Mouse (Mus musculus): ENCODE results near the gene Ppp1r9a. TPM values are rescaled to one million over a fixed set of nuclear protein-coding genes. Genes with fewer than 3 reads are reported as not detected.
A peak's percentile ranks its signal among the peaks of the same experiment; 100 is the strongest.

Gene Ppp1r9a
- polyA plus RNA-seq, 1 experiment from 2014 or later: 11.7 TPM

DNA sequence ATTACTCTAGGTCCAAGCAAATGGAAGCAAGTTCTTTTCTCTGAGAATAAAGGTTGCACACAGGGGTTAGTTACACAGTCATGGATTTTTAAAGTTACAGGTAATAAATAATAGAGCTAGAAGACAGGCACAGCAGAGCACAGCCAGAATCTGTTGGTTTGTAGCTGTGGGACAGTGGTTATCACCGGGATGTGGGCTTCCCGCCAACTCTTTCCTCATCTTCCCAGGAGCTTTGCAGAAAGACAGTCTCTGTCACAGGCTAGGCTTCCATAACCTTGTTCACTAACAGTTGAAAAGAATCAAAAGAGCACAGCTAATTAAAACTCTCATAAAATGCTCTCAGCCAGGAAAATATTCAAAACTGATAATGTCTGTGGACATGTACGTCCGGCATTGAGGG is 248.5 kb downstream of the Ppp1r9a start:
- no peaks in the 10 kb centered on the region for H3K27me3 ChIP-seq (ENCODE audit: control insufficient read depth, insufficient read depth, low read length)
- H3K27ac ChIP-seq (ENCODE audit: low read length): peak overlapping the region; percentile 74
- H3K9ac ChIP-seq (ENCODE audit: low read length): no peak overlapping the region
- 0 out of 2 replicates have a peak, but pooled peaks have one; percentile 46 for ATAC-seq (replicated peaks; ENCODE audit: extremely low read depth, insufficient read depth, low FRiP score)
- H3K4me1 ChIP-seq (ENCODE audit: control insufficient read depth, insufficient read depth, low read length): peaks cover 26% of the 10 kb centered on the region
- no peak overlapping the region for H3K4me3 ChIP-seq (ENCODE audit: low read length)
- no peaks in the 10 kb centered on the region for H3K9me3 ChIP-seq (replicated peaks; ENCODE audit: control insufficient read depth, low read length)
- WGBS: 42% methylated on average over 4 of the region's 4 CpGs
- no peak overlapping the region for H3K4me2 ChIP-seq (ENCODE audit: low read depth, low read length)
- no peaks in the 10 kb centered on the region; the same call in none of the 2 replicates for H3K36me3 ChIP-seq (ENCODE audit: control insufficient read depth, insufficient read depth)

DNA sequence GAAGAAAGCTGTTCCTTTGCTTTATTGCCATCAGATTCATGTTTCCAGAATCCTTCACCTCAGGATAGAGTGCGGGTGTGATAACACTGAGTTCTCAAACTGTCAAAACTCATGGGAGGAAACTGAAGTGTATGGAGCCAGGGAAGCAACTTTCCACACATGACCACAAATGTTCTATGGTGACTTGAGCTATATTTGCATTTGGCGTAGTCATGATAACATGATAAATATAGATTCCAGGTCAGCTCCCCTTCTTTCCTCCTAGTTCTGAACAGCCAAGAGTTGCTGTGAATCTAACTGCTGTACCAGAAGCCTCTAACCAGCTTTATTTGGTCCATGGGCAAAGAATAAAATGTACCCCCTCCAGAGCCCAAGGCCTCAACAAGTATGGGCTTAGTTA is 249.5 kb downstream of the Ppp1r9a start:
- Histone ChIP-seq H3K4me2 (ENCODE audit: low read depth, low read length) (peak overlapping the region; percentile 8; the same call in 1 of the 2 replicates), H3K9me3 (replicated peaks; ENCODE audit: control insufficient read depth, low read length) (no peaks in the 10 kb centered on the region), H3K36me3 (ENCODE audit: control insufficient read depth, insufficient read depth) (no peaks in the 10 kb centered on the region; the same call in none of the 2 replicates), H3K9ac (ENCODE audit: low read length) (no peak overlapping the region), H3K27me3 (ENCODE audit: control insufficient read depth, insufficient read depth, low read length) (no peaks in the 10 kb centered on the region), H3K4me3 (ENCODE audit: low read length) (no peak overlapping the region), H3K27ac (ENCODE audit: low read length) (peak overlapping the region; percentile 74), H3K4me1 (ENCODE audit: control insufficient read depth, insufficient read depth, low read length) (peaks cover 26% of the 10 kb centered on the region)
- ATAC-seq (replicated peaks; ENCODE audit: extremely low read depth, insufficient read depth, low FRiP score): 0 out of 2 replicates have a peak, but pooled peaks have one; percentile 20
- 44% methylated on average over 2 of the region's 2 CpGs for WGBS

DNA sequence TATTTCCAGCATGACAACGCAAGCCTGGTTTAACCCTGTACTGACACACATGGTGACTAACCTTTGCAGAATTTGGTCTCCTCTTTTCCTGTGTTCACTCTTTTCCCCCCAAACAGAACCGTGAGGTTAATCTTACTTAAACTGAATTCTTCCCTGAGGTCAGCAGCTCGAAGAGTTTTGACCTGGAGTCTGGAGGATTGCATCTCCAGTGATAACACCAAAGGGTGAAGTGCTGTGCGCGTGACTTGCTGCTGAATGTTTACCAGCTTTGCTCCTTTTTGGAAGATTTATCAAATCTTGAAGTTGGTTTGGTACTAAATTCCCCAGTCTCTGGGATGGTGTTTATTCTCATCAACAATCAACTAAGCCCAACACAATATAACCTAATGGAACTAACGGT is 252.1 kb downstream of the Ppp1r9a start:
- Histone ChIP-seq H3K4me2 (ENCODE audit: low read depth, low read length) (no peak overlapping the region), H3K4me1 (ENCODE audit: control insufficient read depth, insufficient read depth, low read length) (peaks cover 26% of the 10 kb centered on the region), H3K27ac (ENCODE audit: low read length) (no peak overlapping the region), H3K4me3 (ENCODE audit: low read length) (no peak overlapping the region), H3K36me3 (ENCODE audit: control insufficient read depth, insufficient read depth) (peaks cover 2% of the 10 kb centered on the region), H3K27me3 (ENCODE audit: control insufficient read depth, insufficient read depth, low read length) (no peaks in the 10 kb centered on the region), H3K9ac (ENCODE audit: low read length) (no peak overlapping the region), H3K9me3 (replicated peaks; ENCODE audit: control insufficient read depth, low read length) (no peaks in the 10 kb centered on the region)
- ATAC-seq (replicated peaks; ENCODE audit: extremely low read depth, insufficient read depth, low FRiP score): no peak
- WGBS: 79% methylated on average over 6 of the region's 6 CpGs

DNA sequence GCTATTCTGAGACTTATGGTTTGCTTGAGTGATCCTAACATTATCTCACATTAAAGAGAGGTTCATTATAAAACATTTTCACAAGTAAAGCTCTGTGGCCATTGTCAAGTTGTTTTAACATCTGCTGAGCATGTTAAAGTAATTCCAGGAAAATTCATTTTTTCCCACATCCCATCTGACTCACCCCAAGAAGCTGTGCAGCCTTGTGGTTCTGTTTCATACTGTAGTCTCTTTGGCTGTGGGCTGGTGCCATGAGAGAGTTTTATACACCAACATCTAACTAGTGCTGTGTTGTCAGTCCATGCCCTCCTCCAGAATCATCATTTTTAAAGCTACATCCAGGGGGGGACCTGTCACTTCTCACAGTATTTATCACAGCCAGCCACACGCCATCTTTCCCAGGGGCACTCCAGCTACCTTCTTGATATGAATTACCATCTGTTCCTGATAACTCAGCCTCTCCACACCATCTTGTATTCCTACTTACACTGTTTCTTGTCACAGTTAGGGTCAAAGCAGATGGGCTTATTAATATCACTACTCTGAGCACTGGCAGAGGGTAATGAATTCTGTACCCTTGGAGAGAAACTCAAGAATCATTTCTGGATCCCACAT is 252.7 kb downstream of the Ppp1r9a start:
- no peak overlapping the region for H3K9ac ChIP-seq (ENCODE audit: low read length)
- peaks cover 2% of the 10 kb centered on the region for H3K36me3 ChIP-seq (ENCODE audit: control insufficient read depth, insufficient read depth)
- no peak for ATAC-seq (replicated peaks; ENCODE audit: extremely low read depth, insufficient read depth, low FRiP score)
- no peak overlapping the region for H3K4me3 ChIP-seq (ENCODE audit: low read length)
- H3K4me2 ChIP-seq (ENCODE audit: low read depth, low read length): no peak overlapping the region
- 65% methylated on average over 1 of the region's 1 CpGs for WGBS
- no peak overlapping the region for H3K27ac ChIP-seq (ENCODE audit: low read length)
- peaks cover 22% of the 10 kb centered on the region for H3K4me1 ChIP-seq (ENCODE audit: control insufficient read depth, insufficient read depth, low read length)
- H3K27me3 ChIP-seq (ENCODE audit: control insufficient read depth, insufficient read depth, low read length): no peaks in the 10 kb centered on the region
- no peaks in the 10 kb centered on the region for H3K9me3 ChIP-seq (replicated peaks; ENCODE audit: control insufficient read depth, low read length)

DNA sequence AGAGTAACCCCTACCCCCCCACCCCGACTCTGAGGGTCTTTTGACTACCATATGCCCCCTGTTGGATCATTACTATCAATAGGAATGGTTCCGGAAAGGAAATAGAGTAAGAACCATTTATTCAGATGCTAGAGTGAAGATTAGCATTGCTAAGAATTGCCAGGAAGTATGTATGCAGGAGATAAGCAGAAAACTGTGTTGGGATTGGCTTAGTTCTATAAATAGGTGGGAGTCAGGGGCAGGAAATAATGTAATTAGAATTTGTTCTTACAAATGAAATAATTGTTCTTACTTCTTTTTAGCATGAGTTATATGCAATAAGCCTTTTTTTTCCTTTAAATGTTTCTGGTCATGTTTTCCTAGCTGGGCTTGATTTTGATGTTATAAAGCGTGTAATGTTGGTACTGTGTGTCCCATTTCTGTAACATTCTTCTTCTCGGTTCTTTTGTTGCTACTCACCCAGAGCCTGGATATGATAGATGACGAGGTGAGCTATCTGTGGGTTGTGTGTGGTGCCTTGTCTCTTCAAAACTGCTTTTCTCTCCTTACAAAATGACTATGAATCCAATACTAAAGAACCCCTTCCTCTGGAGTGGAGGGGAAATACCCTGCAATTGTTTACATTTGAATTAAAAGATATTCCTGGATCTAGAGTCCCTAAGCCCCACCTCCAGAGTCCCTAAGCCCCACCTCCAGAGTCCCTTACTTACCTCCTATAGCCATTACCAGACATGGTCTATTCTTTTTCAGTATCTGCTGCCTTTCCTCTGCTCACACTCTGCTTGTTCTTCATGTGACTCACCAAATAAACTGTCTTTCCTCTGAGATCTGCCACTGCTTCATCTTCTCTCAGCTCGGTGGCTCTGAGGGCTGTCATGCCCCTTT is 254.1 kb downstream of the Ppp1r9a start:
- Histone ChIP-seq H3K4me3 (ENCODE audit: low read length) (no peak overlapping the region), H3K4me1 (ENCODE audit: control insufficient read depth, insufficient read depth, low read length) (peaks cover 10% of the 10 kb centered on the region), H3K36me3 (ENCODE audit: control insufficient read depth, insufficient read depth) (peaks cover 2% of the 10 kb centered on the region), H3K27ac (ENCODE audit: low read length) (peak overlapping the region; percentile 49), H3K4me2 (ENCODE audit: low read depth, low read length) (no peak overlapping the region), H3K9ac (ENCODE audit: low read length) (no peak overlapping the region), H3K9me3 (replicated peaks; ENCODE audit: control insufficient read depth, low read length) (no peaks in the 10 kb centered on the region), H3K27me3 (ENCODE audit: control insufficient read depth, insufficient read depth, low read length) (no peaks in the 10 kb centered on the region)
- no peak; the same call in 1 of the 2 replicates for ATAC-seq (replicated peaks; ENCODE audit: extremely low read depth, insufficient read depth, low FRiP score)
- WGBS: 59% methylated on average over 6 of the region's 6 CpGs

DNA sequence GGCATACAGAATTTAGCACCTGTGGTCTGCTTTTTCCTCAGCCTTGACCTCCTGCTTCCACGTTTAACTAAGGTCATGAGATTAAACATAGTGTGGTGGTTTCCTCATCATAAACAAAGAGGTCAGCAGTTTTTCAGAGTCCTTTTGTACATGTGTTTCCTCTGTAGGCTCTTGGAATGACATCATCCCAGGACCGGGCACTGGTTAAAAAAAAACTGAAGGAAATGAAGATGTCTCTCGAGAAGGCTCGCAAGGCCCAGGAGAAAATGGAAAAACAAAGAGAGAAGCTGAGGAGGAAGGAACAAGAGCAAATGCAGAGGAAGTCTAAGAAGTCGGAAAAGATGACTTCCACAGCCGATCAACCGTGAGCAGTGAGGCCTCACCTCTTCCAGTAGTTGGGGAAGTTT is 256.7 kb downstream of the Ppp1r9a start:
- no peak overlapping the region for H3K4me2 ChIP-seq (ENCODE audit: low read depth, low read length)
- 0 out of 2 replicates have a peak, but pooled peaks have one; percentile 19 for ATAC-seq (replicated peaks; ENCODE audit: extremely low read depth, insufficient read depth, low FRiP score)
- H3K36me3 ChIP-seq (ENCODE audit: control insufficient read depth, insufficient read depth): peaks cover 2% of the 10 kb centered on the region; the same call in 1 of the 2 replicates
- peak overlapping the region; percentile 41; the same call in 1 of the 2 replicates for H3K27ac ChIP-seq (ENCODE audit: low read length)
- no peaks in the 10 kb centered on the region for H3K9me3 ChIP-seq (replicated peaks; ENCODE audit: control insufficient read depth, low read length)
- H3K4me1 ChIP-seq (ENCODE audit: control insufficient read depth, insufficient read depth, low read length): no peaks in the 10 kb centered on the region; the same call in 1 of the 2 replicates
- 70% methylated on average over 7 of the region's 7 CpGs for WGBS
- no peak overlapping the region for H3K9ac ChIP-seq (ENCODE audit: low read length)
- H3K27me3 ChIP-seq (ENCODE audit: control insufficient read depth, insufficient read depth, low read length): no peaks in the 10 kb centered on the region
- H3K4me3 ChIP-seq (ENCODE audit: low read length): no peak overlapping the region

DNA sequence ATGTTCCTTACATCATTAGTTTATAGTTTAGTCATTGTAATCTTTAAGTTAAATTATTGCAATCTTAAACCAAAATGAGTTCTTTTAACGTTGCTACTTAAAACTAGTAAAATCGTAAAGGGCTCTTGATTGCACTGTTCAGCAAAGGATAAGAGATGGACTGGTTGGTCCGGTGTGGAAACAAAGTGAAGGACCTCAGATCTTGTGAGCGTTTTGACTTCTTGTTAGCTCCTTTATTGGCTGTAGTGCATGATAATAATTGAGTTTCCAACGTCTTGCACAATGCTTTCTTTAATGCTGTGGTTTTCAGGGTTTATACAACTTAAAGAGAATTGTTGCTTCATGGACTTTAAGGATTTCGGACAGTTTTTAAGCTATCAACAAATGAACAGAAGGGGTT is 259.3 kb downstream of the Ppp1r9a start:
- Histone ChIP-seq H3K4me1 (ENCODE audit: control insufficient read depth, insufficient read depth, low read length) (peaks cover 1% of the 10 kb centered on the region; the same call in 1 of the 2 replicates), H3K27me3 (ENCODE audit: control insufficient read depth, insufficient read depth, low read length) (no peaks in the 10 kb centered on the region), H3K36me3 (ENCODE audit: control insufficient read depth, insufficient read depth) (0 out of 2 replicates have a peak, but pooled peaks cover 2% of the 10 kb centered on the region), H3K9ac (ENCODE audit: low read length) (no peak overlapping the region), H3K4me2 (ENCODE audit: low read depth, low read length) (no peak overlapping the region), H3K27ac (ENCODE audit: low read length) (no peak overlapping the region), H3K4me3 (ENCODE audit: low read length) (no peak overlapping the region), H3K9me3 (replicated peaks; ENCODE audit: control insufficient read depth, low read length) (no peaks in the 10 kb centered on the region)
- no peak for ATAC-seq (replicated peaks; ENCODE audit: extremely low read depth, insufficient read depth, low FRiP score)
- 81% methylated on average over 6 of the region's 6 CpGs for WGBS

DNA sequence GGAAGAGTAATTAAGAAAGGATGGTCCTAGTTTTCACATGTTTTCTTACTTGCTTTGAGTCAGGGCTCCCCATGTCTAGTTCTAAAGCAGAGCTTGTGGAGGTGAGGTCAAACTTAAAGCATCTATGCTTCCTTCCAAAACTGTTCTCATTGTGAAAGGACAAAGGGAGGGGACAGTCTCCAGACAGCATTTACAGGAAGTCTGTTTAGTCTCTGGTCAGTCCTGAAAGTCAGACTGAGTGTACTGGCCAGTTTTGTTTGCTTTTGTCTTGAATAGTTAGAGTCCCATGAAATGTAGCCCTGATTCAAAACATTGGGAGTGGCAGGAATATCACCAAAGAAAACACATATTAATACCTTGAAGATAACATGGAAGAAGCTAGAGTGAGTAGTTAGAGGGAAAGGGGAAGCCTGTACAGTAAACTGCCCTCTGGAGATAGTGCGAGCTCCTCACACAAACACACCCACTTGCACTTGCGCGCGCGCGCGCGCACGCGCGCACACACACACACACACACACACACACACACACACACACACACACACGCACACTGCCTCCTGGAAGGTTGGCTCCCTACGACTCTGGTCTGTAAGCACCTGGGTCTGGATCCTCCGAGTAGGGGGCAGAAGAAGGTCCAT is 260.9 kb downstream of the Ppp1r9a start:
- Histone ChIP-seq H3K4me2 (ENCODE audit: low read depth, low read length) (no peak overlapping the region), H3K4me3 (ENCODE audit: low read length) (no peak overlapping the region), H3K27ac (ENCODE audit: low read length) (peak overlapping the region; percentile 3; the same call in 1 of the 2 replicates), H3K27me3 (ENCODE audit: control insufficient read depth, insufficient read depth, low read length) (no peaks in the 10 kb centered on the region), H3K36me3 (ENCODE audit: control insufficient read depth, insufficient read depth) (0 out of 2 replicates have a peak, but pooled peaks cover 2% of the 10 kb centered on the region), H3K4me1 (ENCODE audit: control insufficient read depth, insufficient read depth, low read length) (0 out of 2 replicates have a peak, but pooled peaks cover 2% of the 10 kb centered on the region), H3K9me3 (replicated peaks; ENCODE audit: control insufficient read depth, low read length) (no peaks in the 10 kb centered on the region), H3K9ac (ENCODE audit: low read length) (no peak overlapping the region)
- ATAC-seq (replicated peaks; ENCODE audit: extremely low read depth, insufficient read depth, low FRiP score): 0 out of 2 replicates have a peak, but pooled peaks have one; percentile 15
- 88% methylated on average over 10 of the region's 14 CpGs for WGBS

Data from heart, embryonic 16.5 days (tissue).